Mouse (Mus musculus): ENCODE data around the gene 0610037L13Rik. TPM values are rescaled to one million over a fixed set of nuclear protein-coding genes. Genes with fewer than 3 reads are reported as not detected.

The 0610037L13Rik gene
- total and polyA plus RNA-seq, 3 experiments = 35.5 to 65.0 TPM; not detected in 1

DNA sequence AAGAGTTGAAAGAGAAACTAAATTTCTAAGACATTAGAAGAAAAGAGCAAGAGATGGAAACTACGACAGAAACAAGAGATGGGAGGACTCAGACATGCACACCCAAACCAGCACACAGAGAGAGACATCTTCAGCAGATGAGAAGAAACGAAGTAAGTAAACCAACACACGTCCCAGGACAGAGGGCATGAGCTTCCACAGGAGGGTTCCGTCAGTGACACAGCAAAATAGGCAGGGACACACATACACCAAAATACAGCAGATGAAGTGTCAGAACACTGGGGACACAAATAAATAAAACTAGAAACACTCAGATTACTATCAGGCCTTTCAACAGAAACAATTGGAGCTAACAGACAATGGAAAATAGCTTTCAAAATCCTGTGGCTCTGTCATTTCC is 20.4 kb downstream of the 0610037L13Rik start:
- DNase-seq (ENCODE audit: low read depth, low spot score) = no peak
- H3K9ac ChIP-seq (ENCODE audit: control insufficient read depth, low read depth, low read length, poor library complexity, severe bottlenecking) = no peak overlapping the region
- H3K4me3 ChIP-seq (ENCODE audit: control insufficient read depth in 1 of 2, insufficient read depth in 1 of 2, low read depth in 2 of 2, low read length in 2 of 2) = no peak overlapping the region
- no peaks in the 10 kb centered on the region for H3K27me3 ChIP-seq (ENCODE audit: control insufficient read depth in 1 of 2, insufficient read depth in 2 of 2, low read length in 2 of 2)
- no peaks in the 10 kb centered on the region for H3K36me3 ChIP-seq (ENCODE audit: control insufficient read depth in 1 of 2, insufficient read depth in 2 of 2, low read length in 2 of 2)
- H3K9me3 ChIP-seq (replicated peaks; ENCODE audit: insufficient read depth, low read length) = no peaks in the 10 kb centered on the region
- H3K79me2 ChIP-seq (ENCODE audit: control insufficient read depth, insufficient read depth, low read length, poor library complexity) = no peaks in the 10 kb centered on the region
- TF ChIP-seq HCFC1 (IDR thresholded peaks at IDR 0.05; ENCODE audit: low read depth, low read length) = no peak
- TF ChIP-seq GATA1 (IDR thresholded peaks at IDR 0.05; ENCODE audit: low read depth, low read length) = no peak
- no peak for TF ChIP-seq TCF12 (IDR thresholded peaks at IDR 0.05; ENCODE audit: low read depth, low read length)
- TF ChIP-seq BHLHE40 (IDR thresholded peaks at IDR 0.05; ENCODE audit: borderline replicate concordance, low read depth, low read length) = no peak
- no peak for TF ChIP-seq RAD21 (IDR thresholded peaks at IDR 0.05; ENCODE audit: low read depth, low read length)
- TF ChIP-seq USF2 (IDR thresholded peaks at IDR 0.05; ENCODE audit: borderline replicate concordance in 1 of 2, insufficient read depth in 1 of 2, low read depth in 1 of 2, low read length in 2 of 2) = no peak
- no peak for TF ChIP-seq CHD1 (IDR thresholded peaks at IDR 0.05; ENCODE audit: low read depth, low read length)
- TF ChIP-seq NELFE (IDR thresholded peaks at IDR 0.05; ENCODE audit: low read depth, low read length) = no peak
- TF ChIP-seq NRF1 (IDR thresholded peaks at IDR 0.05; ENCODE audit: insufficient read depth, low read depth, low read length, poor library complexity, severe bottlenecking) = no peak
- no peak for TF ChIP-seq KAT2A (conservative IDR thresholded peaks at IDR 0.05; ENCODE audit: low read depth, low read length)
- TF ChIP-seq POLR2A (IDR thresholded peaks at IDR 0.05; ENCODE audit: control insufficient read depth in 1 of 2, insufficient read depth in 1 of 2, low read depth in 1 of 2, low read length in 2 of 2, poor library complexity in 1 of 2) = no peak
- TF ChIP-seq MAX (IDR thresholded peaks at IDR 0.05; ENCODE audit: low read length) = no peak
- TF ChIP-seq TBP (IDR thresholded peaks at IDR 0.05; ENCODE audit: low read depth, low read length) = no peak
- no peak for TF ChIP-seq SMC3 (IDR thresholded peaks at IDR 0.05; ENCODE audit: low read depth, low read length)
- no peak overlapping the region for H3K27ac ChIP-seq (ENCODE audit: control insufficient read depth, low read depth, low read length)
- H3K4me1 ChIP-seq (ENCODE audit: control insufficient read depth in 1 of 2, insufficient read depth in 2 of 2, low read length in 2 of 2) = no peaks in the 10 kb centered on the region

DNA sequence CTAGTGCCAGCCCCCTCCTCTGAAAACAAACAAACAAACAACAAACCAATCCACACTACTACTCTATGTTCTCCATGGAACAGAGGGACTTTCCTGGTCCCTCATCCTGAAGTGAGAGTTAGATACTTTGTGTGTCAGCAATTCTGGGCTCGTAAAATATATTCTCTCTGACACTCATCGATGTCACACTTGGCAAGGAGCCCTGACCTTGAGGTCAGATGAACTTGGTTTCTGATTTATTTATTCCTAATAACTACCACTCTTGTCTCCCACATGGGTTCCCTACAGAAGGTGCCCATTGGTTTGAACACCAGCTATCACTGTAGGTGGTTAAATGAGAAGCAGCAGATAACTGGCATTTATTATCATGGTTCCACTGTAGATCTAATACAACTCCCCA is 30.7 kb downstream of the 0610037L13Rik start:
- Histone ChIP-seq H3K36me3 (ENCODE audit: control insufficient read depth in 1 of 2, insufficient read depth in 2 of 2, low read length in 2 of 2) (peaks cover 0 to 37% of the 10 kb centered on the region in 2 experiments; a peak in 2 of 4 replicates), H3K4me3 (ENCODE audit: control insufficient read depth in 1 of 2, insufficient read depth in 1 of 2, low read depth in 2 of 2, low read length in 2 of 2) (no peak overlapping the region), H3K9me3 (replicated peaks; ENCODE audit: insufficient read depth, low read length) (no peaks in the 10 kb centered on the region), H3K9ac (ENCODE audit: control insufficient read depth, low read depth, low read length, poor library complexity, severe bottlenecking) (no peak overlapping the region), H3K4me1 (ENCODE audit: control insufficient read depth in 1 of 2, insufficient read depth in 2 of 2, low read length in 2 of 2) (peaks cover 27 to 29% of the 10 kb centered on the region in 2 experiments), H3K27me3 (ENCODE audit: control insufficient read depth in 1 of 2, insufficient read depth in 2 of 2, low read length in 2 of 2) (no peaks in the 10 kb centered on the region), H3K79me2 (ENCODE audit: control insufficient read depth, insufficient read depth, low read length, poor library complexity) (peaks cover 3% of the 10 kb centered on the region; the same call in 1 of the 2 replicates), H3K27ac (ENCODE audit: control insufficient read depth, low read depth, low read length) (no peak overlapping the region)
- TF ChIP-seq SMC3 (IDR thresholded peaks at IDR 0.05; ENCODE audit: low read depth, low read length) (no peak), BHLHE40 (IDR thresholded peaks at IDR 0.05; ENCODE audit: borderline replicate concordance, low read depth, low read length) (no peak), GABPA (IDR thresholded peaks at IDR 0.05; ENCODE audit: low read depth, low read length) (no peak), ZC3H11A (IDR thresholded peaks at IDR 0.05; ENCODE audit: low read depth, low read length) (no peak), ZNF384 (IDR thresholded peaks at IDR 0.05; ENCODE audit: low read depth, low read length) (no peak), JUND (IDR thresholded peaks at IDR 0.05; ENCODE audit: low read depth, low read length) (no peak), TAL1 (IDR thresholded peaks at IDR 0.05; ENCODE audit: low read length) (no peak), USF2 (IDR thresholded peaks at IDR 0.05; ENCODE audit: borderline replicate concordance in 1 of 2, insufficient read depth in 1 of 2, low read depth in 1 of 2, low read length in 2 of 2) (no peak)
- DNase-seq (ENCODE audit: low read depth, low spot score) = no peak
